Mouse (Mus musculus): Measurements from ENCODE around the gene Ntm.
A peak's percentile ranks its signal among the peaks of the same experiment; 100 is the strongest.

Ntm gene

DNA sequence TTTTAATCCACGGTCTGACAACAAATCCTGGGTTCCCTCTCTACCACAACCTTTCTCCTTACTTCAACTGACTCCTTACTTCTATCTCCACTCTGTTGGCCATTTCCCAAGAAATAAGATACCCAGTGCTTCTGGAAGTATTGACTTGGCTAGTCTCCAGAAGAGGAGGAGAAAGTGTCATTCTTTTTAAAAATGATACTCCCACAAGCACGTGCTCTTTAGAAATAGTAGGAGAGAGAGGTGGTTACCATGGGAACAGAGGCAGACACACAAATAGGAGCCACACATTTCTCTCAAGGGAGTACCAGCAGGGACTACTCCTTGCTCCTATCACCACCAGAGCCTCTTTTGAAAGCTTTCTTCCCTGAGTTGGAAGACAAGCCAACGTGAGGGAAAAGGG lies 645.3 kb downstream of the Ntm start:
- DNase-seq (ENCODE audit: low spot score), result peak; percentile 22

DNA sequence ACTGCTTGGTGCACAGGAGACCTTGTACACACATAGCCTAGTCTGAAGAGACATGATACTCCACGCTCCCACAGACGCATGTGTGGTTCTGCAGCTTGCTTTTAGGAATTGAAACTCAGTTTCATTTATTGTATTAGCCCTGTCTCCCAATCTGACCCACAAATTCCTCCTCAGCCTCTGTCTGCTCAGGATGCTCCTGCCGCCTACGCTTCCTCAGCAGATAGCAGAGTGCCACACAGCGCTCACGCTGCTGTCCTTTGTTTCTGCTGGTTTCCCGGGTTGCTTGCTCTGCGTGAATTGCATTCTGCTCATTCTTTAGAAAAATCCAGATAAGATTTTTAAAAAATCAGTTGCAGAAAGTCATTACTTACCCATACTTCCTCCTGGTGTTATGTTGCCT lies 647.1 kb downstream of the Ntm start:
- no peak for DNase-seq (ENCODE audit: low spot score)

GRCm38 (mm10) chr9:29306961-29307360 lies 656.0 kb downstream of the Ntm start:
- no peak for DNase-seq (ENCODE audit: low spot score)

GRCm38 (mm10) chr9:29298340-29298739 lies 664.6 kb downstream of the Ntm start:
- no peak for DNase-seq (ENCODE audit: low spot score)

DNA sequence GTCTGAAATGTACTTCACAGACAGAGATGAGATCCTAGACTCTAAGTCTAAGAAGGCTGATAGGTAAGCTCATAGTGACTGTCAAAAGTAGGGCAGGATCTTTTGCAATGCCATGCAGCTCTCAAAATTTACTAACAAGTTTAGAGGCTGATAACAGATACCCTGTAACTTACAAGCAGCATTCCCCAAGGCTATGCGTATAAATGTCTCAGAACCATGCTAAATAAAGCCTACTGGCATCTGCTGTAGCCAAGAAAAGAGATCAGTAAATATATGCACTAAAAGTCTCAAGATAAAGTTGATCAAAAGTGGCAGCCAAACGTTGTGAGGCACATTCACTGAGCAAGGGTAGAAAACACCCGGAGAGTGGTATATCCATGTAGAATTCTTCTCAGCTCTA lies 666.2 kb downstream of the Ntm start:
- DNase-seq (ENCODE audit: low spot score), result no peak

- no peak for DNase-seq (ENCODE audit: low spot score)
Measured at GRCm38 (mm10) chr9:29288003-29288704, 674.8 kb downstream of the Ntm start.

- DNase-seq (ENCODE audit: low spot score), result no peak
Measured at GRCm38 (mm10) chr9:29285144-29285543, 677.8 kb downstream of the Ntm start.

DNA sequence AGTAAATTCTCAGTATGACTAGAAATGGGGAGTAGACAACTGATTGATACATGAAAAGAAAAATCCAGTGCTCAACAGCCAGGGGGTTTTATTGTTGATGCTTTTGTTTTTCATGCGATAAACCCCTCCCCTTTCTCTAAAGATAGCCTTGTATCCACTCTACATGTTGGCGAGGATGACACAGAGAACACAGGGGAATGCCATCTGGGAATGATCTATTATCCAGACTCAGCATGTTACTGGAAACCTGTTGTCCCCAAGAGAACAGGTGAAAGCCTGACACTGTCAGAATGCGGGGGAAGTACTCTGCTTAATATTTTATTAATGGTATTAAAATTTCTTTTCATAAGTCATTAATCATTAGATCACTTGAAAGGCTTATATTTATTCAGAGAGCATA lies 690.1 kb downstream of the Ntm start:
- DNase-seq (ENCODE audit: low spot score), result no peak

- DNase-seq (ENCODE audit: low spot score), result no peak
Measured at GRCm38 (mm10) chr9:29269988-29270387, 693.0 kb downstream of the Ntm start.

DNA sequence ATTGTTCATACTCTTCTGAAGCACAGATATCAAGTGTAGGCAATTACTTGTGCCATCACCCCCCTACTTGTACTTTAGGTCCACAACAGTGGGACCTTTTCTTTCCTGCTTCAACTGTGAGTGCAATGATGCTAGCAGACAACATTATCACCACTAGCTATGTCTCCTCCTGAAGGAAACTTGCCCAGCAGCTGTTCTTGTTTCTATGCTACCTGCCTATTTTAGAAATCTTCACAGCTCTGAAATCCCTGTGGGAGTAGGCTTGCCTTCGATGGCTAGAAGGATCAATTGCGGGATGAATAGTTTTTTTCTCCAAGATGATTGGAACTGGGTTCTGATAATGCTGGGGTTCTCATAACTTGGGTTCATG lies 693.7 kb downstream of the Ntm start:
- no peak for DNase-seq (ENCODE audit: low spot score)

GRCm38 (mm10) chr9:29268583-29269276 lies 694.2 kb downstream of the Ntm start:
- DNase-seq (ENCODE audit: low spot score), result no peak

DNA sequence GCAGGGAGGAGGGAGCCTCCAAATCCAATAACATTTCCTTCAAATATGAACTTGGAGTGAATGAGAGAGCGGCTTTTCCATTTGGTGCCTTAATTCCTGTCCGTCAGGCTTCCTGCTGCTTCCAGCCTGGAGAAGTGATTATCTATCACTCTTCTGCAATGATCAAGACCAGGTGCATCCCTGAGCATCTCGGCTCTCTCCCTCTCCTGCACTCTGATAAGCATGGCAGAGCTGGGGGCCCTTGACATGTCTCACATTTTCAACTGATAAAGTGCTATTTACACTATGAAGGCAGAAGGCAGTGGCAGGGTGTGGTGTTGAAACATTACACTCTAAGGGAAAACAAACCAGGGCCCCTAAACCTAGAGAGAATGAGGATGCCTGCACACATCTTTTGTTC lies 695.3 kb downstream of the Ntm start:
- DNase-seq (ENCODE audit: low spot score), result no peak

DNA sequence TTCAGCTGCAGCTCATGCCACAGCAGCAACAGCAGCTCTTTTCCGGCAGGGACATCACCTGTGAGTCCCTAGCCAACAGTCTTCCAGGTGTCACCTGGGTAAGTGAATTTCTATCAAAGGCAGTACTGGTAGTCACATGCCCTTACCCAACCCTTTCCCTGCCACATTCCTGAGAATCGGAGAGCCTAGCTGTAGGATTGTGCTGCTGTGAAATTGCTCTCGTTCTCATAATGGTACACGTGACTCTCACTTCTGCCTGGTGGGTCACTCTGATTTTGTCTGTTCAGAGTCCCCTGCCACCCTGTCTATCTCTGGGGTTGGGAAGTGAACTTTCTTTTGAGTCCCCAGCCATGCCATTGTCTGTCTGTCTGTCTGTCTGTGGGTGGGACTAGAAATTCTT lies 697.8 kb downstream of the Ntm start:
- DNase-seq (ENCODE audit: low spot score), result no peak

DNA sequence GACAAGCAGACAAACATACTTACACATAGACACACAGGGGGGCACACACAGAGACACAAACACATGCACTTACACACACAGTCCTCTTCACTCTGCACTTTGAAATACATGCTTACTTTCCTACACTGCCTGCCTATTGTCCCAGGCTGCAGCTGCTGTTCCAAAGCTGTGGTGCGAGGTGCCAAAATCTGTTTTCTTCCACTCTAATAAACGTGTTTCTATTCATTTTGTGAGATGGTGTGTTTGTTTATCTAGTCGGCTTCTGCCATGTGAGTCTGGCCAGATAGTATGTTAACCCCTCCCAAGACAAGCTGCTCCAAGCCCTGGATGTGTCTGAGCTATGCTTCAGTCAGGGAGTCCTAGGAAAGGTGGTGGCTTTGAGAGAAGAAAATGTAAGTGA lies 700.1 kb downstream of the Ntm start:
- DNase-seq (ENCODE audit: low spot score), result no peak

DNA sequence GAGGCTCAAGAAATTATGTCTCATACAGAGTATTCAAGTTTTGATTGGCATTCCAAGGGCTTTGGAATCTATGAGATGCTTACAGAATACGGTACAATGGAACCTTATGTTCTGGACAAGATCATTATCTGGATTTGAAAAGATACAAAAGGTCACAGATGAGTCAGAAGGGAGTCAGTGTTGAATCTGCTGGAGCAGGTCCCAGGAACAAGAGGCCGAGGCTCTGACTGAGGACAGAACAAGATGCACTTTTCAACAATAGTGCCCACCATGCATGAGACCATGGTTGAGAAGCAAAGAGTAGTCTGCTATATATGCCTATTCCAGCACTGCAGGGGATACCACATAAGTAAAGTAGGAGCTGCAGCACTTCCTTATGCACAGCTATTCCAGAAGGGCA lies 710.1 kb downstream of the Ntm start:
- DNase-seq (ENCODE audit: low spot score), result no peak

DNA sequence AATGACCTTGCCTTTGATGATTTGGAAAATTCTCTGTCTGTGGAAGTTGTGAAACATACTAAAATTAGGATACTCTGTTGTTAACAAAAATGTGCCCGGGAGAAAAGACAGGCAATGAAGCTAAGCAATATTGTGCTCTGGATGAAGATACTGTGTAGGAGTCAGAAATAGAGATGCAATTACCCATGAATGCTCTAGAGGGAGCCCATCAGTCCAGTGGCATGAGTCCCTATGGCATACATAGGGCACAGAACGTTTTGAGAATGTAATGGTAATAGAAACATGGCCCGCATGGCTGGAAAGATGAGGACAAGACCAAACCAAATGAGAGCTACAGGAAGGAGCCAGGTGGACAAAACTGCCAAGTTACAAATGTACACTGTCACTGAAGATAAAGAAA lies 712.1 kb downstream of the Ntm start:
- no peak for DNase-seq (ENCODE audit: low spot score)

- no peak for DNase-seq (ENCODE audit: low spot score)
Measured at GRCm38 (mm10) chr9:29247812-29248211, 715.1 kb downstream of the Ntm start.

- DNase-seq (ENCODE audit: low spot score), result no peak
Measured at GRCm38 (mm10) chr9:29244006-29244405, 718.9 kb downstream of the Ntm start.

DNA sequence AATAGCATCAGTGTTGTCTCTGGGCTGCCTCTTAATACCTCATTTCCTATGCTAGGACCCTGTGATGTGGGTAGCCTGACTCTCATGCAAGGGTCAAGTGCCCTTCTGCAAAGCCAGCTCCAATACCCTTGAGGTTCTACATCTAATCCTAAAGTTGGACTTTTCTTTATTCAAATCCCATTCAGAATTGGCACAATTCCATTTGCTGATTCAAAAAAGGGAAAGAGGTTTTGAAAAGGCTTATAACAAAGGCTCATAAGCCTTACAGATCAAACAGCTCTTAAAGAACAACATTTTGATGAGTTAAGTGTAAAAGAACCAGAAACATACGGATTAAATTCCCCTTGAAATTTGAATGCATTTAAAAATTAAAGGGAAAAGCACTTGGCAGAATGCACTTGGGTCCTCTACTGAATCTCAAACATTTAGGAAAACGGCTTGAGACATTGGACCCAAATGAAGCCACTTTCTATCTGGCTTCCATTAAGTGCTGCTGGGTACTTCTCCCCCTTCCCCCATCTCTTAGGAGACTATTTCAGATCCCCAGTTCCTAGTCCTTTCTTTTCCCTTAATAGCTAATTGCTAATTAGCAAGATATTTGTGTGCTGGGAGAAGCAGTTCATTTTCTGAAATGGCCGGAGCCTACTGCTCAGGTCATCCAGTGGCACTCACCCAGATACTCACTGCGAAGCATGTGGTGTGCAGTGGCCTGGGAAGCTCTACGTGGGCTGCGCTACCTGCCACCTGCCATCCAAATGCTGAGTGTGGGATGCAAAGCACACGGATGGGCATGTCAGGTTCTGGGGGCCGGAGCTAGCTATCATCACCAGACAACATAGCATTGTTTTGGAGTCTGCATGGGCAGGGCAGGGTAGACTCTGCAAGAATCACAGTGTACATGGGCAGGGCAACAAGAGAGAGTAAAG lies 720.2 kb downstream of the Ntm start:
- no peak for DNase-seq (ENCODE audit: low spot score)

GRCm38 (mm10) chr9:29240797-29241196 lies 722.1 kb downstream of the Ntm start:
- DNase-seq (ENCODE audit: low spot score), result no peak

DNA sequence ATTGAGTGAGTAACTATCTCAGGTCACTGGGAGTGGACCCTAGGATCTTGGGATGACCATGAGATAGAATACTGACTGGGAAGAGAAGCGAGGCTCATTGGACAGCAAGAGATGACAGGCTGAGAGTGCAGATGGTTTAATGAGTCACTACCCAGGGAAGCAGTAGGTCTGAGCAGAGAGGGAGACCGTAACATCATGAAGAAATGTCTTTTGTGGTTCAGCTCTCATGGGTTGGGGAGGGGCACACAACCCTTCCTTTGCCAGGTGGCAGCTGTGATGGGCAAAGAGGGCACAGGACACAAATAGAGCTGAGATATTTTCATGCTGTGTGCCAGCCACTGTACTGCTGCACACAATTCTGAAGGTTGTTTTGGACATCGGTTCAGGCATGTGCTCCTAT lies 724.0 kb downstream of the Ntm start:
- DNase-seq (ENCODE audit: low spot score), result no peak

GRCm38 (mm10) chr9:29236752-29237151 lies 726.2 kb downstream of the Ntm start:
- DNase-seq (ENCODE audit: low spot score), result no peak

DNA sequence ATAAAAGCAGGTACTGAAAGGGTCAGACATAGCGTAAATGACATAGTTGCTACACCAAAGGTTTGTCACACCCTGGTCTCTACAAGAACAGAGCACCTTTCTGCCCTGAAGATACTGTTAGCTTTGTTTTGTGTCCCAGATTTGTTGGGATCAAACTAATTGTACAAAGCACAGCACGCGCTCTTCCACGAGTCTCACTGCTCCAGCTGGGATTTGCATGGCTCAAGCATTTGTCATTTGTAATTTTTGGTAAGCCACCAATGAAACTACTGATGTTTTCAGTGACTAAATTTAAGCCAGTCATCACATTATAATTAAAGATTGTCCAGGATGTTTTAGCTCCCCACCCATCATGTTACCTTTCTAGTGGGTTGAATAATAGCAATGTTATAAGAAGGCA lies 735.2 kb downstream of the Ntm start:
- DNase-seq (ENCODE audit: low spot score), result peak; percentile 21

Measured in layer of hippocampus, adult 11-12 months (tissue).